Mouse (Mus musculus) stomach, postnatal 0 days (tissue): ENCODE data around the gene Wfdc18. TPM values are rescaled to one million over a fixed set of nuclear protein-coding genes. Genes with fewer than 3 reads are reported as not detected.

Experiments used
- ATAC-seq: fragments of 200-750 bp; cut with Nextera tagmentation; 2 replicates; pipeline ENCODE4 v1.8.0; 2017; ENCODE audit not compliant: low FRiP score, low TSS enrichment
- DNase-seq: peaks from one replicate; pipeline ENCODE4 v3.0.0-alpha.2; 2016; ENCODE audit warnings: low spot score
- H3K27ac ChIP-seq: fragments of 300-500 bp; sonication (generic); replicated peaks from 2 replicates; pipeline ENCODE4 v1.5.1; 2014; ENCODE audit warnings: mild to moderate bottlenecking, control low read depth
- H3K27me3 ChIP-seq: fragments of 300-500 bp; sonication (generic); 2 replicates; pipeline ENCODE4 v1.6.1; 2014; ENCODE audit warnings: low read length; ENCODE audit not compliant: control insufficient read depth, insufficient read depth
- H3K36me3 ChIP-seq: fragments of 300-500 bp; sonication (generic); 2 replicates; pipeline ENCODE4 v1.6.1; 2014; ENCODE audit warnings: low read length, mixed read lengths; ENCODE audit not compliant: control insufficient read depth, insufficient read depth
- H3K4me1 ChIP-seq: fragments of 300-500 bp; sonication (generic); replicated peaks from 2 replicates; pipeline ENCODE4 v1.6.1; 2014; ENCODE audit warnings: antibody characterized with exemption; ENCODE audit not compliant: control insufficient read depth, insufficient read depth
- H3K4me2 ChIP-seq: fragments of 300-500 bp; sonication (generic); replicated peaks from 2 replicates; pipeline ENCODE4 v1.6.1; 2014; ENCODE audit warnings: low read depth, mild to moderate bottlenecking, control low read depth, moderate library complexity
- H3K4me3 ChIP-seq: fragments of 300-500 bp; sonication (generic); 2 replicates; pipeline ENCODE4 v1.5.1; 2014; ENCODE audit warnings: low read depth, low read length, control low read depth
- H3K9ac ChIP-seq: fragments of 300-500 bp; sonication (generic); 2 replicates; pipeline ENCODE4 v1.6.1; 2014; ENCODE audit warnings: mild to moderate bottlenecking, low read length, control low read depth, mixed read lengths
- H3K9me3 ChIP-seq: fragments of 300-500 bp; sonication (generic); 2 replicates; pipeline ENCODE4 v1.6.1; 2016; ENCODE audit warnings: low read length; ENCODE audit not compliant: control insufficient read depth
- CTCF ChIP-seq: IDR thresholded peaks from 2 replicates; pipeline ENCODE4 v1.5.1; 2016; ENCODE audit warnings: antibody characterized with exemption, low read depth, mild to moderate bottlenecking, moderate library complexity
- EP300 ChIP-seq: optimal IDR thresholded peaks from 2 replicates; pipeline ENCODE3; 2016; ENCODE audit warnings: antibody characterized with exemption
- WGBS: fragments of 180-500 bp; shearing (Covaris S2); extraction: QIAGEN DNeasy Blood & Tissue Kit; methylation state at CpG from one replicate; pipeline ENCODE4 v1.1.7; 2014; 5-methylcytosine and 5-hydroxymethylcytosine counted together
- polyA plus RNA-seq: library from polyadenylated mRNA; unstranded; fragments of >200 nt; fragmentation: Nextera tagmentation; extraction: Ambion mirVana; gene quantifications from 2 replicates; pipeline ENCODE4 v1.2.1, GENCODE M21; 2015

The Wfdc18 gene
- polyA plus RNA-seq, 1 experiment from 2014 or later: 0.87 TPM

DNA sequence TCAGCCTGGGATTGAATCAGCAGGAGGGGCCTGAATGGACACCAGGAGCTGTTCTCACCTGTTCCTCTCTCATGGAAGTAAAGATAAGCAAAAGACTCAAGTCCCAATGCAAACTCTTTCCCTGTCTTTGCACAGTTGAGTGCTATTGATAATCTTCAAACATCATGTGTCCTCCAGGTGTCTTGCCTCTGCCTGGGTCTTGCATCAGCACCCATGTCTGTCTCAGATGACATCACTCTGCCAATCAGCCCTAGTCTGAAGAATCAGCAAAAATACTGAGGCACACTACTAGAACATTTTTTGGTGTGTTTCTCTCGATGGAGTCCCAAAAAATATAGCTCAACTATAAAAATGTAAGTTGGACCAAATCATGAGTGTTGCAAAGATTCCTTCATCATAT is 16.8 kb upstream of the Wfdc18 start:
- Histone ChIP-seq H3K27me3 (no peaks in the 10 kb centered on the region), H3K4me3 (no peak overlapping the region), H3K4me2 (no peak overlapping the region), H3K4me1 (no peaks in the 10 kb centered on the region), H3K36me3 (no peaks in the 10 kb centered on the region), H3K9ac (no peak overlapping the region), H3K9me3 (no peaks in the 10 kb centered on the region), H3K27ac (no peak overlapping the region)
- no peak for DNase-seq
- TF ChIP-seq EP300 (no peak), CTCF (no peak)
- WGBS: 73% methylated on average over 1 of the region's 1 CpGs
- no peak; the same call in 1 of the 2 replicates for ATAC-seq

DNA sequence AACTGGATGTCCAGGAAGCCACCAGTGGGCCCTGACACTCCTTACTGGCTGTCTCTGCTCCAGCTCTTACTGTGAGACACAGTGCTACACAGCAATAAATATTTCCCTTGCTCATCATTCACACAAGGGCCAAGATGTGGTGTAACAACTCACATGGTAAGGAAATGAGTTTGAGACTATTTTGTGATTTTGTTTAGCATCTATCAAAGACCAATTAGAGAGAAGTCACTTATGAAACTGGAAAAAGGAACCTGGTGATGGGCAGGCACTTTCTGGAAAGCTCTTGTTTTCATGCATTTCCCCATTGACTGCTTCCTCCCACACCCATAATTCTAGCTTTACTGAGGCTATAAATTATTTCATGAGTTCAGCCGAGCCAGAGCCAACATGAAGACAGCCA is 5.1 kb upstream of the Wfdc18 start, which contains the start of gene Wfdc17:
Gene Wfdc17 (plus strand): TSS at position 287 of the 400 bp plus-strand sequence.
- WGBS: 27% methylated on average over 1 of the region's 1 CpGs
- DNase-seq (no peak), ATAC-seq (no peak)
- Histone ChIP-seq H3K9me3 (no peaks in the 10 kb centered on the region), H3K4me2 (no peak within 1 kb of the TSS), H3K27me3 (no peaks in the 10 kb centered on the region), H3K9ac (no peak within 1 kb of the TSS), H3K36me3 (no peaks in the 10 kb centered on the region), H3K4me1 (no peaks in the 10 kb centered on the region), H3K27ac (no peak within 1 kb of the TSS), H3K4me3 (no peak within 1 kb of the TSS)
- no peak for TF ChIP-seq EP300
- TF ChIP-seq CTCF: no peak

DNA sequence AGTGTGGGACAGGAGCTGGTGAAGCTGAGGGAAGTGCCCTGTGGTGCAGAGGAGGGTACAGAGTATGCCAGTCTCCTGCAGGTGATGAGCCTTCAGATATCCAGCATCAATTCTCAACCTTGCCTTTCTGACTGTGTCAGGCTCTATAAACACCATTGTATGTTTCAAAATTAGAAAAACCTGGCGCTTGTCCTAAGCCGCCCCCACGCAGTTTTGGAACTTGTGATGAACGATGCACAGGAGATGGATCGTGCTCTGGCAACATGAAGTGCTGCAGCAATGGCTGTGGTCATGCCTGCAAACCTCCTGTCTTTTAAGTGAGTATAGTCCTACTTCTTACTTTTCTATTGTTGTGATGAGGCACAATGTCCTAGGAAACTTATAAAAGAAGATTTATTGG is 868 bp downstream of the Wfdc18 start:
- TF ChIP-seq EP300 (no peak), CTCF (no peak)
- Histone ChIP-seq H3K27me3 (no peaks in the 10 kb centered on the region), H3K9me3 (no peaks in the 10 kb centered on the region), H3K27ac (no peak overlapping the region), H3K4me1 (no peaks in the 10 kb centered on the region), H3K9ac (no peak overlapping the region), H3K4me2 (no peak overlapping the region), H3K4me3 (no peak overlapping the region), H3K36me3 (no peaks in the 10 kb centered on the region)
- DNase-seq: no peak
- 85% methylated on average over 5 of the region's 5 CpGs for WGBS
- ATAC-seq: no peak

DNA sequence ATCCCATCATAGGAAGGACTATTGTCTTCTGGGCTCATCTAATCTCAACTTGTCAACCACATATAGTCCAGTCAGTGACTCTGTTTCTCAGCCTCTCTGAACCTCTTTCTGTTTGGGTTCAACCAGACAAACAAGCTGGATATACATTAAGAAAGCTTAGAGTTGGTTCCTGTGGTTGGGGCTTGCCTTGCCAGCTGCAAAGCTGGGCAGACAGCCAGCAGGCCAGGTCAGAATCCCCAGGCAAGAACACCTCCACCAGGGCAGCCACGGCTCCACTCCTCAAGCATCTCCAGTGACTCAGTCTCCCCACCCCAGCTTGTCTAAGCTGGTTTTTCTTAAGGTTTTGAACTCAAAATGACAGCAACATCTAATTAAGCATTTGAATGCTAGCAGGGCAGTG is 3.9 kb downstream of the Wfdc18 start:
- TF ChIP-seq CTCF: no peak
- TF ChIP-seq EP300: no peak
- Histone ChIP-seq H3K27me3 (no peaks in the 10 kb centered on the region), H3K9ac (no peak overlapping the region), H3K4me2 (no peak overlapping the region), H3K4me3 (no peak overlapping the region), H3K9me3 (no peaks in the 10 kb centered on the region), H3K4me1 (no peaks in the 10 kb centered on the region), H3K27ac (no peak overlapping the region), H3K36me3 (no peaks in the 10 kb centered on the region)
- DNase-seq: no peak
- ATAC-seq: no peak
- WGBS: 46% methylated on average over 1 of the region's 1 CpGs

DNA sequence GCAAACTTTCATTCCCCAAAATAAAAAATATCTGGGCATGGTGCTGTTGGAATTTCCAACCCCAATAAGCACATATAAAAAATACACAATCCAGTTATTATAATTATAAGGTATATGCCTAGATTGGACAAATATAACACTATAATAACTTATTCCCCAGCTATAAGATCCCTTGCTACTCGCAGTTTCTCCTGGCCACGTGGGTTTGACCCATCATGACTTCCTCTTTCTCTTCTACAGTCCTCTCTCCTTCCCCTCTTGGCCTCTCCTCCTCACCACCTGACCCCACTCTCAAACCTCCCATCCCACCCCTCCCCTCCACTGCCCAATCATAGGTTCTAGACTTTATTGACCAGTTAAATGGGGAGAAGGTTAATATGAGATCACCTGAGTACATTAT is 5.1 kb downstream of the Wfdc18 start:
- Histone ChIP-seq H3K4me3 (no peak overlapping the region), H3K9me3 (no peaks in the 10 kb centered on the region), H3K27ac (no peak overlapping the region), H3K27me3 (no peaks in the 10 kb centered on the region), H3K36me3 (no peaks in the 10 kb centered on the region), H3K4me2 (no peak overlapping the region), H3K9ac (no peak overlapping the region), H3K4me1 (no peaks in the 10 kb centered on the region)
- 69% methylated on average over 2 of the region's 2 CpGs for WGBS
- no peak for DNase-seq
- ATAC-seq: no peak
- no peak for TF ChIP-seq CTCF
- TF ChIP-seq EP300: no peak

DNA sequence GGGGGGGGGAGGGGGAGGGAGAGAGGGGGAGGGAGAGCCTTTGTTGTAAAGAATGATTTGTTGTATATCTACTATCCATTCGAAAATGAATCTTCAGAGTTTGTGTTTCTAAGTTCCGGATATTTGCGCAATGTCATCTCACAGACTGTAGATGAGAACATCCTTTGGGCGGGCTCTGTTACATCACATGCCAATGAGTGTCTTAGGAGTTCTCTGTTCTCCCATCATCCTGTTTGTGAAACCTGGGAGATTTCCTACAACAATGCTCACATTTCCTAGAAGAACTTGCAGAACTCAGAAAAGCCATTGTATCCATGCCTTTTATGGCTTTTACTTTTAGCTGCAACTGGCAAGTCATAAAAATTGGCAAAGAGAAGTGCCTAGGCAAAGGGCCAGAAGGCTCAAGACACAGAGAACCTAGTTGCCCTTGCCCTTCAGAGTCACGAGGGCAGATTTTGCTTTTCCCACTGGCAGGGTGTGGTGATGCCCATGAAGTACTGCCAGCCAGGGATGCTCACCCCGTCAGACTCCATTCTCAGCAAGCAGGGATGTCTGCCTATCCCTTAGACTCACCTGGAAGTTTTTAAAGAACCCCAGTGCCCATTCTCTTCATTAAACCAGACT is 8.3 kb downstream of the Wfdc18 start:
- Histone ChIP-seq H3K9ac (no peak overlapping the region), H3K9me3 (no peaks in the 10 kb centered on the region), H3K4me1 (no peaks in the 10 kb centered on the region), H3K27me3 (no peaks in the 10 kb centered on the region), H3K36me3 (no peaks in the 10 kb centered on the region), H3K4me3 (no peak overlapping the region), H3K4me2 (no peak overlapping the region), H3K27ac (no peak overlapping the region)
- no peak for ATAC-seq
- DNase-seq: no peak
- WGBS: 72% methylated on average over 6 of the region's 6 CpGs
- no peak for TF ChIP-seq CTCF
- TF ChIP-seq EP300: no peak
